Mouse (Mus musculus): Measurements from ENCODE around the gene Gm11077. TPM values are rescaled to one million over a fixed set of nuclear protein-coding genes. Genes with fewer than 3 reads are reported as not detected.

The Gm11077 gene
- polyA plus RNA-seq, 1 experiment from 2014 or later, result not detected

GRCm38 (mm10) chr6:140701259-140701658 lies 27.8 kb upstream of the Gm11077 start:
- Histone ChIP-seq H3K4me3 (replicated peaks; ENCODE audit: low read length) (no peak overlapping the region), H3K27ac (no peak overlapping the region), H3K27me3 (ENCODE audit: control insufficient read depth, insufficient read depth, low read length) (no peaks in the 10 kb centered on the region), H3K9ac (no peak overlapping the region), H3K4me2 (replicated peaks) (no peak overlapping the region), H3K4me1 (replicated peaks; ENCODE audit: control insufficient read depth, insufficient read depth, low read length) (peaks cover 12% of the 10 kb centered on the region), H3K36me3 (replicated peaks; ENCODE audit: control insufficient read depth, insufficient read depth) (no peaks in the 10 kb centered on the region), H3K9me3 (ENCODE audit: control insufficient read depth, low read length) (no peaks in the 10 kb centered on the region)
- no peak for DNase-seq (ENCODE audit: low spot score)
- ATAC-seq (ENCODE audit: low FRiP score), result no peak
- WGBS, result 81% methylated on average over 6 of the region's 6 CpGs

GRCm38 (mm10) chr6:140705132-140705531 lies 24.0 kb upstream of the Gm11077 start:
- H3K27ac ChIP-seq, result no peak overlapping the region
- WGBS, result 80% methylated on average over 10 of the region's 10 CpGs

GRCm38 (mm10) chr6:140706056-140706455 lies 23.0 kb upstream of the Gm11077 start:
- no peak overlapping the region for H3K4me2 ChIP-seq (replicated peaks)
- H3K36me3 ChIP-seq (replicated peaks; ENCODE audit: control insufficient read depth, insufficient read depth), result no peaks in the 10 kb centered on the region
- no peaks in the 10 kb centered on the region for H3K4me1 ChIP-seq (replicated peaks; ENCODE audit: control insufficient read depth, insufficient read depth, low read length)
- H3K27ac ChIP-seq, result no peak overlapping the region
- no peaks in the 10 kb centered on the region for H3K27me3 ChIP-seq (ENCODE audit: control insufficient read depth, insufficient read depth, low read length)
- H3K9ac ChIP-seq, result no peak overlapping the region
- WGBS, result 91% methylated on average over 5 of the region's 5 CpGs
- no peaks in the 10 kb centered on the region for H3K9me3 ChIP-seq (ENCODE audit: control insufficient read depth, low read length)
- DNase-seq (ENCODE audit: low spot score) (no peak), ATAC-seq (ENCODE audit: low FRiP score) (no peak)
- H3K4me3 ChIP-seq (replicated peaks; ENCODE audit: low read length), result no peak overlapping the region

More at GRCm38 (mm10) chr6:140705132-140705531, 24.0 kb upstream of the Gm11077 start:
- H3K4me2 ChIP-seq (replicated peaks), result no peak overlapping the region
- H3K27me3 ChIP-seq (ENCODE audit: control insufficient read depth, insufficient read depth, low read length), result no peaks in the 10 kb centered on the region
- H3K9ac ChIP-seq, result no peak overlapping the region
- ATAC-seq (ENCODE audit: low FRiP score) (no peak), DNase-seq (ENCODE audit: low spot score) (no peak)
- H3K4me1 ChIP-seq (replicated peaks; ENCODE audit: control insufficient read depth, insufficient read depth, low read length), result no peaks in the 10 kb centered on the region
- no peaks in the 10 kb centered on the region for H3K36me3 ChIP-seq (replicated peaks; ENCODE audit: control insufficient read depth, insufficient read depth)
- H3K4me3 ChIP-seq (replicated peaks; ENCODE audit: low read length), result no peak overlapping the region
- no peaks in the 10 kb centered on the region for H3K9me3 ChIP-seq (ENCODE audit: control insufficient read depth, low read length)

GRCm38 (mm10) chr6:140708059-140708458 lies 21.0 kb upstream of the Gm11077 start:
- H3K36me3 ChIP-seq (replicated peaks; ENCODE audit: control insufficient read depth, insufficient read depth), result no peaks in the 10 kb centered on the region
- ATAC-seq (ENCODE audit: low FRiP score) (no peak), DNase-seq (ENCODE audit: low spot score) (no peak)
- H3K4me2 ChIP-seq (replicated peaks), result no peak overlapping the region
- no peak overlapping the region for H3K9ac ChIP-seq
- no peaks in the 10 kb centered on the region for H3K27me3 ChIP-seq (ENCODE audit: control insufficient read depth, insufficient read depth, low read length)
- H3K27ac ChIP-seq, result no peak overlapping the region
- H3K9me3 ChIP-seq (ENCODE audit: control insufficient read depth, low read length), result no peaks in the 10 kb centered on the region
- no peaks in the 10 kb centered on the region for H3K4me1 ChIP-seq (replicated peaks; ENCODE audit: control insufficient read depth, insufficient read depth, low read length)
- WGBS, result 82% methylated on average over 10 of the region's 10 CpGs
- no peak overlapping the region for H3K4me3 ChIP-seq (replicated peaks; ENCODE audit: low read length)

- Histone ChIP-seq H3K4me1 (replicated peaks; ENCODE audit: control insufficient read depth, insufficient read depth, low read length) (no peaks in the 10 kb centered on the region), H3K9me3 (ENCODE audit: control insufficient read depth, low read length) (no peaks in the 10 kb centered on the region)
Observed at GRCm38 (mm10) chr6:140709415-140710107, 19.5 kb upstream of the Gm11077 start.

GRCm38 (mm10) chr6:140712754-140713153 lies 16.3 kb upstream of the Gm11077 start:
- H3K9me3 ChIP-seq (ENCODE audit: control insufficient read depth, low read length), result no peaks in the 10 kb centered on the region
- H3K36me3 ChIP-seq (replicated peaks; ENCODE audit: control insufficient read depth, insufficient read depth), result no peaks in the 10 kb centered on the region
- H3K4me3 ChIP-seq (replicated peaks; ENCODE audit: low read length), result no peak overlapping the region
- H3K9ac ChIP-seq, result no peak overlapping the region
- WGBS, result 3% methylated on average over 11 of the region's 11 CpGs
- H3K27ac ChIP-seq, result no peak overlapping the region
- H3K4me2 ChIP-seq (replicated peaks), result no peak overlapping the region
- no peaks in the 10 kb centered on the region for H3K27me3 ChIP-seq (ENCODE audit: control insufficient read depth, insufficient read depth, low read length)
- ATAC-seq (ENCODE audit: low FRiP score) (no peak), DNase-seq (ENCODE audit: low spot score) (peak; percentile 87)
- no peaks in the 10 kb centered on the region for H3K4me1 ChIP-seq (replicated peaks; ENCODE audit: control insufficient read depth, insufficient read depth, low read length)

More at GRCm38 (mm10) chr6:140709415-140710107, 19.5 kb upstream of the Gm11077 start:
- Histone ChIP-seq H3K36me3 (replicated peaks; ENCODE audit: control insufficient read depth, insufficient read depth) (no peaks in the 10 kb centered on the region), H3K4me3 (replicated peaks; ENCODE audit: low read length) (no peak overlapping the region), H3K27me3 (ENCODE audit: control insufficient read depth, insufficient read depth, low read length) (no peaks in the 10 kb centered on the region), H3K27ac (no peak overlapping the region), H3K4me2 (replicated peaks) (no peak overlapping the region), H3K9ac (no peak overlapping the region)
- 57% methylated on average over 6 of the region's 6 CpGs for WGBS
- DNase-seq (ENCODE audit: low spot score) (no peak), ATAC-seq (ENCODE audit: low FRiP score) (no peak)

- 29% methylated on average over 10 of the region's 10 CpGs for WGBS
- Histone ChIP-seq H3K27me3 (ENCODE audit: control insufficient read depth, insufficient read depth, low read length) (no peaks in the 10 kb centered on the region), H3K4me1 (replicated peaks; ENCODE audit: control insufficient read depth, insufficient read depth, low read length) (no peaks in the 10 kb centered on the region), H3K9me3 (ENCODE audit: control insufficient read depth, low read length) (0 out of 2 replicates have a peak, but pooled peaks cover 5% of the 10 kb centered on the region), H3K27ac (no peak overlapping the region), H3K9ac (no peak overlapping the region), H3K4me2 (replicated peaks) (no peak overlapping the region), H3K36me3 (replicated peaks; ENCODE audit: control insufficient read depth, insufficient read depth) (no peaks in the 10 kb centered on the region), H3K4me3 (replicated peaks; ENCODE audit: low read length) (no peak overlapping the region)
- DNase-seq (ENCODE audit: low spot score), result peak; percentile 92
- peak; percentile 67 for ATAC-seq (ENCODE audit: low FRiP score)
Observed at GRCm38 (mm10) chr6:140714905-140715365, 14.1 kb upstream of the Gm11077 start.

- ATAC-seq (ENCODE audit: low FRiP score) (no peak), DNase-seq (ENCODE audit: low spot score) (no peak)
- no peak overlapping the region for H3K27ac ChIP-seq
- 85% methylated on average over 10 of the region's 10 CpGs for WGBS
- H3K27me3 ChIP-seq (ENCODE audit: control insufficient read depth, insufficient read depth, low read length), result no peaks in the 10 kb centered on the region
- no peaks in the 10 kb centered on the region for H3K4me1 ChIP-seq (replicated peaks; ENCODE audit: control insufficient read depth, insufficient read depth, low read length)
- H3K4me2 ChIP-seq (replicated peaks), result no peak overlapping the region
- H3K9ac ChIP-seq, result no peak overlapping the region
- H3K36me3 ChIP-seq (replicated peaks; ENCODE audit: control insufficient read depth, insufficient read depth), result no peaks in the 10 kb centered on the region
- 0 out of 2 replicates have a peak, but pooled peaks cover 5% of the 10 kb centered on the region for H3K9me3 ChIP-seq (ENCODE audit: control insufficient read depth, low read length)
- H3K4me3 ChIP-seq (replicated peaks; ENCODE audit: low read length), result no peak overlapping the region
Observed at GRCm38 (mm10) chr6:140722058-140722457, 7.0 kb upstream of the Gm11077 start.

- no peak overlapping the region for H3K9ac ChIP-seq
- H3K9me3 ChIP-seq (ENCODE audit: control insufficient read depth, low read length), result no peaks in the 10 kb centered on the region
- H3K4me1 ChIP-seq (replicated peaks; ENCODE audit: control insufficient read depth, insufficient read depth, low read length), result peaks cover 11% of the 10 kb centered on the region; the same call in 1 of the 2 replicates
- H3K36me3 ChIP-seq (replicated peaks; ENCODE audit: control insufficient read depth, insufficient read depth), result no peaks in the 10 kb centered on the region
- H3K27ac ChIP-seq, result peak overlapping the region; percentile 43; the same call in 1 of the 2 replicates
- ATAC-seq (ENCODE audit: low FRiP score) (peak; percentile 46; the same call in 1 of the 2 replicates), DNase-seq (ENCODE audit: low spot score) (no peak)
- 60% methylated on average over 6 of the region's 6 CpGs for WGBS
- H3K4me2 ChIP-seq (replicated peaks), result no peak overlapping the region
- H3K4me3 ChIP-seq (replicated peaks; ENCODE audit: low read length), result no peak overlapping the region
- no peaks in the 10 kb centered on the region for H3K27me3 ChIP-seq (ENCODE audit: control insufficient read depth, insufficient read depth, low read length)
Observed at GRCm38 (mm10) chr6:140730669-140731401, 1.8 kb downstream of the Gm11077 start.
